In the genomic region with DNA sequence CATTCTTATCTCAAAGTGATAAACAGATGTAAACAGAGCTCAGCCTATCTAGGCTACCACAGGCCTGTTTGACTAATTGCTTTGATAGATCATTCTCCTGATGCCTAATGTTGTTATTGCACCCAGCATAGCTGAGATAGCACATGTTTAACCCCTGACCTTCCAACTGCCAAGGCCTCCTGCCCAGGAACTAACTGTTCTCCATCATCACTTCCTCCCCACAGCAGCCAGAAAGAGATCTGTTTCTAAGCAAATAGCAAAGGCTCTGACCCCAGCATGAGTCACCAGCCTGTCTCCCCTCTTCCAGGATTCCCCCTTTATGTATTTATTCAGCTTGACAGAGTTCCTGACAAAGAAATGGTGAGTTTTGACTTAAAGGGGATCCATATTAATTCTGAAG, we compare ENCODE assay signal across 18 mouse cellular contexts. TPM values are rescaled to one million over a fixed set of nuclear protein-coding genes. Genes with fewer than 3 reads are reported as not detected.
A peak's percentile ranks its signal among the peaks of the same experiment; 100 is the strongest.
DNase-seq lines count a peak whose midpoint lies in the region; ATAC-seq and TF ChIP-seq lines count a peak whose summit lies in the region.
"Had no signal": no experiment of that assay in that cellular context is flagged by ENCODE, and none has a peak within 500 bp of the region (broad histone marks: within the 10 kb centered on the region; RNA-seq: fewer than 3 reads in every experiment).

No protein-coding gene starts in this region.

- H3K9me3 ChIP-seq in kidney, embryonic 15.5 days (replicated peaks) = no peaks in the 10 kb centered on the region
- no peaks in the 10 kb centered on the region for H3K9me3 ChIP-seq in stomach, embryonic 14.5 days (ENCODE audit: control insufficient read depth, low read depth, low read length)
- H3K9me3 ChIP-seq in stomach, postnatal 0 days (ENCODE audit: control insufficient read depth, low read length) = no peaks in the 10 kb centered on the region
- H3K9me3 ChIP-seq: limb, embryonic 12.5 days; liver, embryonic 15.5 days had no signal

- no peak overlapping the region for H3K4me2 ChIP-seq in kidney, embryonic 15.5 days
- no peak overlapping the region for H3K4me2 ChIP-seq in stomach, embryonic 14.5 days (replicated peaks; ENCODE audit: low read depth, low read length)
- no peak overlapping the region for H3K4me2 ChIP-seq in stomach, postnatal 0 days (replicated peaks; ENCODE audit: low read depth)
- H3K4me2 ChIP-seq: limb, embryonic 12.5 days; liver, embryonic 15.5 days had no signal

- no peak for TF ChIP-seq EP300 in stomach, postnatal 0 days (optimal IDR thresholded peaks at IDR 0.05)

- TF ChIP-seq CTCF in kidney, adult 2 months (conservative IDR thresholded peaks at IDR 0.05; ENCODE audit: insufficient read depth, insufficient read length, low read depth, low read length) = no peak
- no peak for TF ChIP-seq CTCF in stomach, postnatal 0 days (IDR thresholded peaks at IDR 0.05; ENCODE audit: low read depth)

- peak; percentile 54; the same call in 1 of the 2 replicates for ATAC-seq in kidney, embryonic 15.5 days (replicated peaks; ENCODE audit: low FRiP score)
- 0 out of 2 replicates have a peak, but pooled peaks have one; percentile 49 for ATAC-seq in stomach, embryonic 14.5 days (ENCODE audit: insufficient number of reproducible peaks, insufficient read depth, low FRiP score, low read depth)
- ATAC-seq in stomach, postnatal 0 days (ENCODE audit: low FRiP score, low TSS enrichment) = no peak
- ATAC-seq: Patski had no signal

- H3K36me3 ChIP-seq in kidney, embryonic 15.5 days = no peaks in the 10 kb centered on the region
- H3K36me3 ChIP-seq in kidney, adult 2 months (ENCODE audit: control insufficient read depth, insufficient read depth, low read length) = no peaks in the 10 kb centered on the region
- H3K36me3 ChIP-seq in stomach, embryonic 14.5 days (ENCODE audit: control insufficient read depth, insufficient read depth, low read length) = no peaks in the 10 kb centered on the region
- H3K36me3 ChIP-seq in stomach, postnatal 0 days (ENCODE audit: control insufficient read depth, insufficient read depth, low read length) = no peaks in the 10 kb centered on the region
- H3K36me3 ChIP-seq: limb, embryonic 12.5 days; liver, embryonic 15.5 days had no signal

- H3K27ac ChIP-seq in kidney, embryonic 15.5 days = no peak overlapping the region
- H3K27ac ChIP-seq in kidney, adult 2 months (ENCODE audit: insufficient read depth, low read depth, low read length) = no peak overlapping the region
- H3K27ac ChIP-seq in stomach, embryonic 14.5 days (ENCODE audit: low read length) = no peak overlapping the region
- no peak overlapping the region for H3K27ac ChIP-seq in stomach, postnatal 0 days (replicated peaks)
- H3K27ac ChIP-seq: limb, embryonic 12.5 days; liver, embryonic 15.5 days had no signal

- H3K9ac ChIP-seq in kidney, embryonic 15.5 days = no peak overlapping the region
- no peak overlapping the region for H3K9ac ChIP-seq in stomach, embryonic 14.5 days (replicated peaks; ENCODE audit: low read depth, low read length)
- H3K9ac ChIP-seq in stomach, postnatal 0 days (ENCODE audit: low read length) = no peak overlapping the region
- H3K9ac ChIP-seq: forebrain, postnatal 0 days; limb, embryonic 12.5 days; liver, embryonic 15.5 days had no signal

- DNase-seq in kidney, adult 2 months = no peak
- DNase-seq in stomach, postnatal 0 days (ENCODE audit: low spot score) = no peak
- peak; percentile 65 for DNase-seq in embryo, embryonic 9.5 days (ENCODE audit: extremely low spot score)
- DNase-seq in yolk sac, embryonic 10.5 days (ENCODE audit: low spot score) = peak; percentile 69
- DNase-seq in urinary bladder, postnatal 25 days (ENCODE audit: low spot score) = no peak
- DNase-seq in thymus, postnatal 36 days = no peak
- DNase-seq: cerebellum, adult 11-12 months; cerebellum, postnatal 36 days; heart, postnatal 14 days; lung, postnatal 36 days; midbrain, embryonic 14.5 days; thymus, adult 2 months had no signal

- H3K4me1 ChIP-seq in kidney, embryonic 15.5 days = no peaks in the 10 kb centered on the region
- no peaks in the 10 kb centered on the region for H3K4me1 ChIP-seq in kidney, adult 2 months (ENCODE audit: control insufficient read depth, insufficient read depth, low read length)
- H3K4me1 ChIP-seq in stomach, embryonic 14.5 days (ENCODE audit: control insufficient read depth, insufficient read depth, low read length) = no peaks in the 10 kb centered on the region
- H3K4me1 ChIP-seq in stomach, postnatal 0 days (replicated peaks; ENCODE audit: control insufficient read depth, insufficient read depth) = no peaks in the 10 kb centered on the region
- H3K4me1 ChIP-seq: limb, embryonic 12.5 days; liver, embryonic 15.5 days had no signal

- TF ChIP-seq POLR2A in kidney, adult 2 months (IDR thresholded peaks at IDR 0.05; ENCODE audit: low read depth, low read length) = no peak

- no peaks in the 10 kb centered on the region for H3K27me3 ChIP-seq in kidney, embryonic 15.5 days
- no peaks in the 10 kb centered on the region for H3K27me3 ChIP-seq in kidney, adult 2 months (replicated peaks; ENCODE audit: control insufficient read depth, insufficient read depth, low read length)
- H3K27me3 ChIP-seq in stomach, embryonic 14.5 days (ENCODE audit: control insufficient read depth, insufficient read depth, low read length) = no peaks in the 10 kb centered on the region
- no peaks in the 10 kb centered on the region for H3K27me3 ChIP-seq in stomach, postnatal 0 days (ENCODE audit: control insufficient read depth, insufficient read depth, low read length)
- H3K27me3 ChIP-seq: limb, embryonic 12.5 days; liver, embryonic 15.5 days; Patski had no signal

- no peak overlapping the region for H3K4me3 ChIP-seq in kidney, embryonic 15.5 days (replicated peaks)
- no peak overlapping the region for H3K4me3 ChIP-seq in kidney, adult 2 months (ENCODE audit: insufficient read depth, low read depth, low read length)
- H3K4me3 ChIP-seq in stomach, embryonic 14.5 days (ENCODE audit: low read depth, low read length) = no peak overlapping the region
- no peak overlapping the region for H3K4me3 ChIP-seq in stomach, postnatal 0 days (ENCODE audit: low read depth, low read length)
- H3K4me3 ChIP-seq: limb, embryonic 12.5 days; liver, embryonic 15.5 days had no signal

RNA-seq across cellular contexts. Expression of gene Flrt2, which starts 50.4 kb away (rescaled TPM):
- 35.4 and 37.0 TPM in 2 replicates for polyA plus RNA-seq in kidney, embryonic 15.5 days (2015; fragmentation: Nextera tagmentation; extraction: Ambion mirVana)
- 2.0 and 2.1 TPM in 2 replicates for polyA plus RNA-seq in kidney, adult 2 months (2012; rRNA removed)
- polyA plus RNA-seq in stomach, embryonic 14.5 days (2014; fragmentation: Nextera tagmentation; extraction: Ambion mirVana) = 27.3 and 34.9 TPM in 2 replicates
- polyA plus RNA-seq in stomach, postnatal 0 days (2015; fragmentation: Nextera tagmentation; extraction: Ambion mirVana) = 5.7 and 6.2 TPM in 2 replicates

Comparison
In these comparisons a context has a peak if more than half of its experiments do, and no peak if none do; other contexts are left out.
1. DNase-seq: peak in embryo, embryonic 9.5 days (single experiment) and yolk sac, embryonic 10.5 days (single experiment); none in kidney, adult 2 months (single experiment), stomach, postnatal 0 days (single experiment), urinary bladder, postnatal 25 days (single experiment) and thymus, postnatal 36 days (0 of 2).